Mouse (Mus musculus): ENCODE measurements at regions not wholly inside any gene's neighbourhood (a gene's known extent, or its start where the extent isn't known, plus 50 kb on each side); places are given as distances from the start of the nearest gene placed in this dataset.

- ATAC-seq (replicated peaks; ENCODE audit: low FRiP score, poor library complexity, severe bottlenecking), result no peak
These were observed 51.6 kb upstream of the Gadd45a start for GRCm38 (mm10) chr6:67088741-67089455.

- ATAC-seq (replicated peaks; ENCODE audit: low FRiP score, poor library complexity, severe bottlenecking), result no peak
These were observed 50.7 kb upstream of the Gadd45a start for GRCm38 (mm10) chr6:67087837-67088440.

GRCm38 (mm10) chr6:67087393-67087792, 50.1 kb upstream of the Gadd45a start:
- ATAC-seq (replicated peaks; ENCODE audit: low FRiP score, poor library complexity, severe bottlenecking), result no peak
